Mouse (Mus musculus) bone marrow macrophage, adult 2 months (primary cell): Measurements from ENCODE around the gene Ftsj3.

Source experiments
- CTCF ChIP-seq: IDR thresholded peaks from 2 replicates; pipeline ENCODE4 v1.5.1; 2012; ENCODE audit warnings: low read depth, mild to moderate bottlenecking, low read length, moderate library complexity
- POLR2A ChIP-seq: IDR thresholded peaks from 2 replicates; pipeline ENCODE4 v1.6.1; 2012; ENCODE audit warnings: mild to moderate bottlenecking, low read depth, low read length, borderline replicate concordance

- TF ChIP-seq POLR2A (no peak), CTCF (no peak)
Measured at GRCm38 (mm10) chr11:106201337-106202122, 54.3 kb downstream of the Ftsj3 start.
